Mouse (Mus musculus): ENCODE data around the gene Nfkbia. TPM values are rescaled to one million over a fixed set of nuclear protein-coding genes. Genes with fewer than 3 reads are reported as not detected.

Nfkbia gene
- polyA plus RNA-seq, 1 experiment from 2014 or later, result 73.1 TPM

DNA sequence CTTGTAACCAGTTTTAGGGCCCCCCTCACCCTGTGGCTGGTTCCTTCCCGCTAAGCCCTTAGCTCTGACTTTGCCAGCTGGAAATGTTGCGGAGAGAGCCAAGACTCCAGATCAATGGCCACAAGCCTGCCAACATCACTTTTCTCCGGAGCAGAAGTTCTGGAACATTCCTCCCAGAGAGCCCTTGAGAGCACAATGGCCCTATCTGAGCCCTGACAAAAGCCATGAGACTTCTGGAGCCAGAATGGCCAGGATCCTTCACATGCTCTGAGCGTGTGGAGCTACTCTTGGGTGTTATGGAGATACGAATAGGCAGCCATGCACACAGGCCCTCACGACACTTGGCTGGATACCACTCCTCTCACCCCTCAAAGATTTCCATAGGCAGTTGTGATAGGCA is 7.6 kb downstream of the Nfkbia start:
- Histone ChIP-seq H3K4me3 (replicated peaks; ENCODE audit: low read depth, low read length) (no peak overlapping the region), H3K9ac (ENCODE audit: low read depth, low read length) (no peak overlapping the region), H3K27me3 (ENCODE audit: insufficient read depth, low read length) (no peaks in the 10 kb centered on the region), H3K36me3 (ENCODE audit: insufficient read depth, low read length) (peaks cover 12% of the 10 kb centered on the region), H3K4me1 (replicated peaks; ENCODE audit: insufficient read depth, low read length) (no peaks in the 10 kb centered on the region), H3K4me2 (ENCODE audit: low read length) (no peak overlapping the region), H3K9me3 (replicated peaks; ENCODE audit: low read length) (no peaks in the 10 kb centered on the region), H3K27ac (no peak overlapping the region)
- TF ChIP-seq CTCF (IDR thresholded peaks at IDR 0.05; ENCODE audit: low read depth), result no peak
- no peak for DNase-seq (ENCODE audit: low spot score)
- WGBS, result 91% methylated on average over 6 of the region's 6 CpGs
- no peak for ATAC-seq (replicated peaks; ENCODE audit: low FRiP score, low read depth)

DNA sequence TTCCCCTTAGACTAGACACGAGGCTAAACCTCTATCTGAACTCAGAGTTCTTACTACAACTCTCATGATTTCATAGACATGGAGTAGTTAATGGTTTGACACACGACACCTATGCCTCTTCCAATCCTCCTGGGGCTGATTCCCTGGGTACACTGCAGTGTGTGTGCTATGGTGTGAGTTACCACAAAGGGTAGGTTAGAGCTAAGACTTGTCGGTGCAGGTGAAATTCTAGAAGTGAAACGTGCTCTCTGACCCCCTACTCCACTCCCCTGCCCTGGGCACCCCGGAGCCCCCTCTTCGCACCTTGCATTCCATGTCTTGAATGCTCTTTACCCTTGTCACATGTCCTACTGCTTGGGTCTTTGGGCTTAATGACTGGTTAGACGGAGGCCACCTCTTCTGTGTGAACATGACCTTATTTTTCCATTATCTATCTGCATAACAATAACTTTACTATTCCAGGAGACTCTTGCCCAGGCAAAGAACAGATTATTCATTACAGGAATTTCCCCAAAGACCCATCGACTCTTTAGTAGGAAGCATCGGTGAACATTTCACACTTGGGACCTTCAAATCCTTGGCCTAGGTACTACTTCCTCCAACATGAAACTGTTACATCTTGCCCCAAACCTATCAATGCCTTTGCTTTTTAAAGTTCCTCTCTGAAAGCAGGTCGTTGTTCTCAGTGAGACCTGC is 8.2 kb downstream of the Nfkbia start:
- 55% methylated on average over 10 of the region's 10 CpGs for WGBS
- H3K9ac ChIP-seq (ENCODE audit: low read depth, low read length), result no peak overlapping the region
- H3K27ac ChIP-seq, result no peak overlapping the region
- DNase-seq (ENCODE audit: low spot score), result no peak
- no peak for TF ChIP-seq CTCF (IDR thresholded peaks at IDR 0.05; ENCODE audit: low read depth)
- no peak overlapping the region for H3K4me2 ChIP-seq (ENCODE audit: low read length)
- no peak for ATAC-seq (replicated peaks; ENCODE audit: low FRiP score, low read depth)
- H3K27me3 ChIP-seq (ENCODE audit: insufficient read depth, low read length), result no peaks in the 10 kb centered on the region
- H3K4me3 ChIP-seq (replicated peaks; ENCODE audit: low read depth, low read length), result no peak overlapping the region
- H3K4me1 ChIP-seq (replicated peaks; ENCODE audit: insufficient read depth, low read length), result no peaks in the 10 kb centered on the region
- H3K9me3 ChIP-seq (replicated peaks; ENCODE audit: low read length), result no peaks in the 10 kb centered on the region
- peaks cover 11% of the 10 kb centered on the region for H3K36me3 ChIP-seq (ENCODE audit: insufficient read depth, low read length)

DNA sequence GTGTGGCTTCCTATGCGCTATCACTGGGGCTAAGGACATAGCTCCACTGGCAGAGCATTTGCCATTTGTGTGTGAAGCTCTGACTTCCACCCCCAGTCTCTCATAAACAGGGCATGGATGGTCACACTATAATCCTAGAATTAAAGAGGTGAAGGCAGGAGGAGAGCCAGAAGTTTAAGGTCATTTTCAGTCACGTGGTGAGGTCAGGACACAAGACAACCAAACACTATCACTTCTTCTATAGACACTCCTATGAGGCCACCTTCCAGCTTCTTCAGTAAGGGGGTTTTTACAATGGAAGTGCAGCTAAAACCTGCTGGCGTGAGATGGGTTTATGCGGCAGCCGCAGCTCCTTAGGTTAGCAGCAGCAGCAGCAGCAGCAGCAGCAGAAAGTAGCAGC is 8.9 kb downstream of the Nfkbia start:
- H3K4me1 ChIP-seq (replicated peaks; ENCODE audit: insufficient read depth, low read length), result no peaks in the 10 kb centered on the region
- peaks cover 7% of the 10 kb centered on the region for H3K36me3 ChIP-seq (ENCODE audit: insufficient read depth, low read length)
- DNase-seq (ENCODE audit: low spot score) (no peak), ATAC-seq (replicated peaks; ENCODE audit: low FRiP score, low read depth) (no peak)
- H3K4me2 ChIP-seq (ENCODE audit: low read length), result no peak overlapping the region
- H3K27ac ChIP-seq, result no peak overlapping the region
- H3K4me3 ChIP-seq (replicated peaks; ENCODE audit: low read depth, low read length), result no peak overlapping the region
- H3K27me3 ChIP-seq (ENCODE audit: insufficient read depth, low read length), result no peaks in the 10 kb centered on the region
- H3K9ac ChIP-seq (ENCODE audit: low read depth, low read length), result no peak overlapping the region
- no peaks in the 10 kb centered on the region for H3K9me3 ChIP-seq (replicated peaks; ENCODE audit: low read length)
- TF ChIP-seq CTCF (IDR thresholded peaks at IDR 0.05; ENCODE audit: low read depth), result no peak
- WGBS, result 80% methylated on average over 5 of the region's 5 CpGs

DNA sequence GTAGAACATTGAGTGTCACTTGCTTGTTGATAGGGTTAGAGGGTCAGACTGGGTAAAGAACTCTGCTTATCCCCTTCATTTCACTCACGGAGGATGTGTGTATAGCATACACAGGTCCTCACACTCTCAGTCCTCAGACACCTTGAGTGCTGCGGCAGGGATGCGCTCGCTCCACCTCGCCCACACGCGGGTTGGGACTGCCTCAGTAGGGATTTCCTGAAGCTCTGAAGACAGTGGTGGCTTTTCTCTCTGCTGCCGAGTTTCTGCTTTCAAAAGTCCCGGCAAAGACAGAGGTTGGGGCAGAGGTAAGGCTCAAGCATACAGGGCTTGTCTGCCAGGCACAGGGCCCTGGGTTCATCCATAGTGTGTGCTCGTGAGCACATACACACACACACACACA is 9.7 kb downstream of the Nfkbia start:
- no peaks in the 10 kb centered on the region for H3K4me1 ChIP-seq (replicated peaks; ENCODE audit: insufficient read depth, low read length)
- no peak for ATAC-seq (replicated peaks; ENCODE audit: low FRiP score, low read depth)
- H3K4me3 ChIP-seq (replicated peaks; ENCODE audit: low read depth, low read length), result no peak overlapping the region
- H3K36me3 ChIP-seq (ENCODE audit: insufficient read depth, low read length), result no peaks in the 10 kb centered on the region
- DNase-seq (ENCODE audit: low spot score), result no peak
- H3K27me3 ChIP-seq (ENCODE audit: insufficient read depth, low read length), result no peaks in the 10 kb centered on the region
- WGBS, result 88% methylated on average over 10 of the region's 10 CpGs
- H3K9ac ChIP-seq (ENCODE audit: low read depth, low read length), result no peak overlapping the region
- no peak for TF ChIP-seq CTCF (IDR thresholded peaks at IDR 0.05; ENCODE audit: low read depth)
- no peak overlapping the region for H3K27ac ChIP-seq
- H3K9me3 ChIP-seq (replicated peaks; ENCODE audit: low read length), result no peaks in the 10 kb centered on the region
- no peak overlapping the region for H3K4me2 ChIP-seq (ENCODE audit: low read length)

DNA sequence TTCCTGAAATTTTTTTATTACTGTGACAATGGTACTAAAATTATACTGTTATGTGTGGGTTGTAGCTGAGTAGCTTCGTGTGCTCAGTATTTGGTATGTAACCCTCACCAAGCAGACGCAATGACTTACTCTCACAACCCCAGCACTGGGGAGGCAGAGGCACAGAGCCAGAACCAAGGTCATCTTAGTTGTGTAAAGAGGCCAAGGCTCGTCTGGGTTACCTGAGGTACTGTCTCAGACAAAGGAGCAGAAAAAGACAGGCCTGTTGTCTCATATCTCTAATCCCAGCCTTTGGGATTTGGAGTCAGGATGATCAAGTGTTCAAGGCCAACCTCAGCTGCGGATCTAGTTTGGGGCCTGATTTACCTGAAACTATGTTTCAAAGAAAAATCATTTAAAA is 10.7 kb downstream of the Nfkbia start:
- WGBS, result 72% methylated on average over 4 of the region's 4 CpGs
- Histone ChIP-seq H3K36me3 (ENCODE audit: insufficient read depth, low read length) (no peaks in the 10 kb centered on the region), H3K9me3 (replicated peaks; ENCODE audit: low read length) (no peaks in the 10 kb centered on the region), H3K27me3 (ENCODE audit: insufficient read depth, low read length) (no peaks in the 10 kb centered on the region), H3K4me1 (replicated peaks; ENCODE audit: insufficient read depth, low read length) (no peaks in the 10 kb centered on the region), H3K4me3 (replicated peaks; ENCODE audit: low read depth, low read length) (no peak overlapping the region), H3K4me2 (ENCODE audit: low read length) (no peak overlapping the region), H3K27ac (no peak overlapping the region), H3K9ac (ENCODE audit: low read depth, low read length) (no peak overlapping the region)
- TF ChIP-seq CTCF (IDR thresholded peaks at IDR 0.05; ENCODE audit: low read depth), result no peak
- DNase-seq (ENCODE audit: low spot score) (no peak), ATAC-seq (replicated peaks; ENCODE audit: low FRiP score, low read depth) (no peak)

DNA sequence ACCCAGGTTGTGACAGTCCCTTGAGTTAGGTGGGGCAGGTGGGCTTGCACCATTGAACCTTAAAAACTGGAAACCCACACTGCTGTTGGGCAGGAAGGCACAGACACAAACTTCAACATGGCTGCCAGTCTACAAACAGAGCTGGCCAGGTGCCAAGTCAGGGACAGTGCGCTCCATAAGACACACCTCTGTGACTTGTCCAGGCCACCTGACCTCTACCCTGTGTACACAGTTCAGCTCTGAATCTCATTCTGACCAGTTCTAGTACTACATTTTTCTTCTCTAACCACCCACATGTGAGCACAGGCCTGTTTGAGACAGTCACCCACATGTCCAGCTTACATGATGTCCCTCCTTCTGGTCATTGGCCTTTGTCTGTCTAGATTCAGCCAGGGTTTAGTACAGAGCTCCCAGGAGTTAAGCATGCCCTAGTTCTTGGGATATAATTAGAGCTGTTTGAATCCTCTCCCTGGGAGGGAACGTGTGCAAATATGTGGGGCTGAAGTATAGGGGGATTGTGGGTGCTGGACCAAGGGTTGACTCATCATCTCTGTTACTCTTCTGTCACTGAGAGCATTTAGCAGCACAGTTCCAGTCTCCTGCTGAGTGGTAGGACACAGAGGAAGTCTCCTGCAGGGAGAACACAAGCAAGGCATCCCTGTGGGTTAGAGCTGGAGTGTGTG is 11.8 kb downstream of the Nfkbia start:
- ATAC-seq (replicated peaks; ENCODE audit: low FRiP score, low read depth) (peak; percentile 84), DNase-seq (ENCODE audit: low spot score) (no peak)
- H3K4me1 ChIP-seq (replicated peaks; ENCODE audit: insufficient read depth, low read length), result no peaks in the 10 kb centered on the region
- H3K9me3 ChIP-seq (replicated peaks; ENCODE audit: low read length), result no peaks in the 10 kb centered on the region
- H3K27me3 ChIP-seq (ENCODE audit: insufficient read depth, low read length), result no peaks in the 10 kb centered on the region
- no peak for TF ChIP-seq CTCF (IDR thresholded peaks at IDR 0.05; ENCODE audit: low read depth)
- H3K36me3 ChIP-seq (ENCODE audit: insufficient read depth, low read length), result no peaks in the 10 kb centered on the region
- H3K4me3 ChIP-seq (replicated peaks; ENCODE audit: low read depth, low read length), result no peak overlapping the region
- no peak overlapping the region for H3K27ac ChIP-seq
- H3K4me2 ChIP-seq (ENCODE audit: low read length), result no peak overlapping the region
- H3K9ac ChIP-seq (ENCODE audit: low read depth, low read length), result no peak overlapping the region
- WGBS, result 82% methylated on average over 2 of the region's 2 CpGs

Data from kidney, postnatal 0 days (tissue).